Mouse (Mus musculus) hematopoietic stem cell, adult 5-6 weeks (primary cell): ENCODE results near the gene Atox1. TPM values are rescaled to one million over a fixed set of nuclear protein-coding genes. Genes with fewer than 3 reads are reported as not detected.
A peak's percentile ranks its signal among the peaks of the same experiment; 100 is the strongest.

Experiments used
- ATAC-seq, 2 experiments: fragments of 125-278 bp in 1 of 2; replicated peaks in 1 of 2; 2 replicates each; pipeline ENCODE4 v1.8.0; 2016 to 2017; ENCODE audit warnings: inconsistent platforms in 2 of 2, mild to moderate bottlenecking in 2 of 2, moderate number of reproducible peaks in 2 of 2, low read depth in 1 of 2, moderate TSS enrichment in 1 of 2; ENCODE audit not compliant: low FRiP score in 2 of 2, poor library complexity in 2 of 2, severe bottlenecking in 2 of 2, insufficient read depth in 1 of 2, low TSS enrichment in 1 of 2
- total RNA-seq: library from RNA; stranded (forward); fragments of 172-1452, 232-1000 nt; gene quantifications from 2 replicates; pipeline ENCODE4 v1.2.3, GENCODE M21; 2017

The Atox1 gene
- 21.1 and 50.8 TPM in 2 replicates for total RNA-seq

GRCm38 (mm10) chr11:55461019-55461645, at the start of gene Atox1:
TSS of gene Atox1 (minus strand) at chr11:55461239.
- ATAC-seq = peak; percentile 94 to 96

DNA sequence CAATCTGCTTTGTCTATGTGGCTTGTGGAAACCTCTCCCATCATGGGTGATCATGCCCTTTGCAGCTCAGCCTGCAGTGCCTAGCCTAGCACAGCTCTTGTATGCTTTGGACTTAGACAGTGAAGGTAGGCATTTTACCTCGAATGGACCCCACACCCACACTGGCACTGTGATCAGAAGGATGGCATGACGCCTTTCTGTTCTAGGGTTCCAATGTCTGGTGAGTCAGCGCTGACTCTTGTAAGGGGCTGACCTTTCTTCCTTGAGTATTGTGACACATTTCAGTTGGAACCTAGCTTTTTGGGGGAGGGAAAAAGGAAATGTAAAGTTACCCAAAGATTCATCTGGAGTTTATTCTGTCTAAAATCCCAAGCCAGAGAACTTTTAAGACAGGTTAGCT, 44.4 kb upstream of the Atox1 start:
- no peak for ATAC-seq

DNA sequence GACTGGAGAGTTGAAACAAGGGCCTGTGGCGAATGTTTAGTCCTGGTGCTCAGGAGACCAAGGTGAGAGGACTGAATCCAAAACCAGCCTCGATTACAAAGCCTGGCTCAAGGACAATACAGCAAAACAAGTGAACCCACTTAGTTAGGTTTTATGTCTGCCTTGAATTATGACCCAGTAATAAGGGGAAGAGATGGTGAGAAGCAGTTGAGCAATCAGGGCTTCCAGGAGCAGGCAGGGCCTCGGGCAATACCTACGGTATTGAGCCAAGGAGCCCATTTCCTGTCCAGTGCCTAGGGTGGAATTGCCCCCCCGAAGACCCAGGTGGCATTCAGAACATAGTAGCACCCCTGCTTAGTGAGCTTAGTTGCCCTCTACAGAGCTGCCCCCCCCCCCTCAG, 41.8 kb upstream of the Atox1 start:
- no peak for ATAC-seq

GRCm38 (mm10) chr11:55501955-55502531, 41.0 kb upstream of the Atox1 start:
- ATAC-seq = no peak

- peak; percentile 82 to 83 for ATAC-seq
Measured at GRCm38 (mm10) chr11:55497885-55498284, 36.8 kb upstream of the Atox1 start.

- no peak for ATAC-seq
Measured at GRCm38 (mm10) chr11:55496158-55496557, 35.1 kb upstream of the Atox1 start.

DNA sequence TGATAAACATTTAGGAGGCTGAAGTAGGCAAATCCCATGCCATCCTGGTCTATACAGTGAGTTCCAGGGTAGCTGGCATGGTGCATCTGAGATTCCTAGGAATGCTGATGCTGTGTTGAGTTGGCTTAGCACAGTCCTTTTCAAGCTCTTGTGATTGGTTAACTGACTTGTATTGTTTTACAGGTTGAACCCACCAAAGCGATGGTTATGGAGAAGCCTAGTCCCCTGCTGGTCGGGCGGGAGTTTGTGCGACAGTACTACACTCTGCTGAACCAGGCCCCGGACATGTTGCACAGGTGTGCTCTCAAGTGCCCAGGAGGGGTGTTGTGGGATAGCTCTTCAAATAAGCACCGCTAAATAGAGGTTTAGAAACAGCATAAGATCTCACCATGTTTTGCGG, 24.4 kb upstream of the Atox1 start:
- no peak for ATAC-seq

GRCm38 (mm10) chr11:55473219-55473618, 12.2 kb upstream of the Atox1 start:
- ATAC-seq = no peak

DNA sequence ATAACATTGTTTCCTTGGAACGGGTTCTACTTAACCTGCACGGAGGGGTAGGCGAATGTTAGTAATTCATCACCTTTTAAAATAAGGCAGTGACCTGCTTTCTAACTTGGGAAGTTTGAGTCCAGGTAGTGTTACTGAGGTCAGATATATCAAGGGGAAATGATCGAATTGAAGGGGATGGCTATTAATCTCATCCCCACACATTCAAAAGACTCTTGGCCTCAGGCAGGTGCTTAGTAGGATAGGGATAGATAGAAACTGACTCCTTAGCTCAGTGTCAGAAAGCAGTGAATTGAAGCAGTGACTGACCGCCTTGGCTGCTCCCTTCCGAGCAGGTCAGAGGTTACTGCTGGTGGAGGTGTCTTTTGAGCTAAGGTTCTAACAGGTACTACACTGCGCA, 10.4 kb upstream of the Atox1 start:
- no peak for ATAC-seq

DNA sequence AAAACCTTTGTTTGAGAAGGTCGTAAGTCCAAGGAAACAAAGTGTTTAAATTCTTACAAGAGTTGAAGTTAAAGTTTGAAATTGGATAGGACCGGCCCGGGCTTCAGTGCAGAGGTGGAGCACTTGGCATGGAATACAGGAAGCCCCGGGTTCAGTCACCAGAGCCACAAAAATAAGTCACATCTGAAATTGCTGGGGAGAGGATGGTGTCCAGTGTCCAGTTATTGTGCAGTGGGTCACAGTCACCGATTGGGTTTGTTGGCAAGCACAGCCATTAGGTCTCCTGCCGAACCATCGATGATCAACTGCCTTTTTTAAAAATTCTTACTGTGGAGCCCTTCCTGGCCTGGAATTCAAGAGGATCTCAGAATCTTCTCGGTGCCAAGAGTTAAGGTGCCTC, 9.7 kb upstream of the Atox1 start:
- no peak for ATAC-seq

DNA sequence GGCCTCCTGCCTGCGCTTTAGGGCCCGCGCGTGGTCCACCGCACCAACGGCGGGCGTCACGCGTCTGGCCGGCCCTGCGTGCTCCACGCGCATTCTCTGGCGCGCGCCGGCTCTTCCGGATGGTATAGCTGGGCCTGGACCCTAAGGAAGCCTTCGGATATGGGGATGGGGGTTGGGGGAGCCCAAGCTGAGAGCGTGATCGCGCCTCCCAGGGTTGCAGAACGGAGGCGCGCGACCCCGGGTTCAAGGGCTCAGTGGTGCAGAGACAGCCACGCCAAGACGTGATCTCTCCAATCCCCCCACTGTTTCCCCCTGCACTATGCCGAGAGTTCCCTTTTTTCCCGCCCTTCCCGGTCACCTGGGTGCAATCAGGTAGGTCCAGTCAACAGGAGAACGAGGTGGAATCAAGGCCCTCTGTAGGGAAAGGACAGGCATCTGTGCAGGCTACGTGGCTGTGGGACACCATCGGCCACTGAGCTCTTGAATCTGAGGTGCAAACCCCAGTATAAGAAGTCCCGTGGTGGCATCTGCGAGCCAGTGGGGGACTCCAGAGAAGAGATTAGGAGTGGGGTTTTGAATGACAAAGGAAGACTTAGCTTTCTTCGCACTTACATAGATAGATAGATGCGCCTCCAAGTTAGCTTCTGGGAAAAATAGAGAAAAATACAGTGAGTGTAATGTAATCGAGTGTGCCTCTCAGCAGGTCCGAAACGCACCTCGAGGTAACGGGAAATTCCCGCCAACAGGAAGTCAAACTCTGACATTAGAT, 9.1 kb upstream of the Atox1 start:
- ATAC-seq = no peak

DNA sequence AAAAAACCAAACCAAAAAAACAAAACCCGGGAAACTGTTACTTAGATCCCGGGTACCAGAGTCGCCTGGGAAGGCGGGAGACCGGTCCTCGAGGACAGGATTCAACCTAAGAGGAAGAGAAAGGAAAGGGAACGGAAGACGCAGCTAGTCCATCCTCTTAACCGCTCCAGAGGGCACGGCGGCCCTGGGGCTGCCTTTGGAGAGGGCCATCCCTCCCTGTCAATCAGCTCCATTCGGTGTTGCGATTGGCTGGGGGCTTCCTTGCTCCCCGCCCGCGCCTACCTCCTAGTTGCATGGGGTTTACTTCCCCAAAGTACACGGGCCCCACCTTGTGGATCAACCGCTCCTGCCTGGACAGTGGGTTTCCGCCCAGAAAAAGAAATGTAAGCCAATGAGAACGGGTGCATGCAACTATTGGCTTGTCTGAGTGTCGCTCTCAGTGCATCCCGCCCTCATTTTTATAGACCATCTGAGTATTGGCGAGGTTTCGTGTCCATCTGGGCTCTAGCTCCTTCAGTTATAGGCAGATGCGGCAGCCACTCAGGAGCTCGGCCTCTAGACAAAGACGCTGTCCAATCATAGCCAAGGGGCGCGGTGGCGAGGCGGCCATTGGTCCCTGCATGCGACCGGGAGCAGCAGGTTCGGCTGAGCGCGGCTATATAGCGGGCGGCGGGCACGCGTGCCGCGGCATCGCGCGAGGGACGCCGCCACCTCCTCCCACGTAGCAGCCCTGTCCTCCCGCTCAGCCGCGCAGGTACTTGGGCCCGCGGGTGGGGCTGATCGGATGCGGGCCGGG, 8.2 kb upstream of the Atox1 start, which contains the start of gene G3bp1:
TSS of gene G3bp1 (plus strand) at position 638 of the 796 bp plus-strand sequence.
- ATAC-seq = peak; percentile 94

DNA sequence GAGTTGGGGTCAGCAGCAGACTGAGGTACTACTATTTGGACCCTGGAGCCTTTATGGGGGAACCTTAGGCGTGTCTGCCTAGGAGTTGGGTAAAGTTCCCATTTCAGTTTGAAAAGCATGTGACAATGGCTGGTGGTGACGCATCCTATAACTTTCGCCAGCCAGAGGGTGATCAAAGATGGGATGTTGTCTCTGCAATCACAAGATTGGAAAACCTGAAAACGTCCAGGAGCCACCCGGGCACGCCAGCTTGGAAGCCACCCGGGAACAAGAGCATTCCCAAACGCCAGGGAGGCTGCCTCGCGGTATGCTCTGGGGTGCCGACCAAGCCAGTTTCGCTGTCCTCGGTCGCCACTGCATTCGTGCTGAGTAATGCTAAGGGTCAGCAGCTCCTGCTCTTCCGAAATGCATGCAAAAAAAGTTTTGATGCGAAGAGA, 7.6 kb upstream of the Atox1 start:
- ATAC-seq = peak; percentile 17 to 24

GRCm38 (mm10) chr11:55468012-55468411, 7.0 kb upstream of the Atox1 start:
- no peak for ATAC-seq

GRCm38 (mm10) chr11:55465177-55465576, 4.1 kb upstream of the Atox1 start:
- ATAC-seq = no peak

GRCm38 (mm10) chr11:55464707-55465106, 3.7 kb upstream of the Atox1 start:
- no peak for ATAC-seq

- ATAC-seq = no peak
Measured at GRCm38 (mm10) chr11:55462149-55462548, 1.1 kb upstream of the Atox1 start.

- ATAC-seq = peak in 1 of 2 experiments; percentile 38; a peak in 2 of 4 replicates
Measured at GRCm38 (mm10) chr11:55460559-55461018, 450 bp downstream of the Atox1 start.
